Mouse (Mus musculus) limb, embryonic 14.5 days (tissue): Measurements from ENCODE around the gene Ucp2. TPM values are rescaled to one million over a fixed set of nuclear protein-coding genes. Genes with fewer than 3 reads are reported as not detected.

Source experiments
- ATAC-seq: fragments of 200-750 bp; cut with Nextera tagmentation; 2 replicates; pipeline ENCODE4 v1.8.0; 2017; ENCODE audit warnings: low read depth, moderate number of reproducible peaks, moderate TSS enrichment; ENCODE audit not compliant: low FRiP score
- DNase-seq: peaks from one replicate; pipeline ENCODE4 v3.0.0-alpha.2; 2015; ENCODE audit warnings: low spot score
- H3K27ac ChIP-seq: fragments of 300-500 bp; sonication (generic); replicated peaks from 2 replicates; pipeline ENCODE4 v1.5.1; 2014; ENCODE audit warnings: low read depth, mild to moderate bottlenecking, low read length, moderate library complexity, mixed read lengths
- H3K27me3 ChIP-seq: fragments of 300-500 bp; sonication (generic); 2 replicates; pipeline ENCODE4 v1.6.1; 2014; ENCODE audit warnings: low read length, mixed read lengths; ENCODE audit not compliant: control insufficient read depth, insufficient read depth
- H3K36me3 ChIP-seq: fragments of 300-500 bp; sonication (generic); 2 replicates; pipeline ENCODE4 v1.6.1; 2014; ENCODE audit warnings: mild to moderate bottlenecking, low read length, moderate library complexity, mixed read lengths; ENCODE audit not compliant: control insufficient read depth, insufficient read depth
- H3K4me1 ChIP-seq: fragments of 300-500 bp; sonication (generic); 2 replicates; pipeline ENCODE4 v1.6.1; 2014; ENCODE audit warnings: antibody characterized with exemption, low read length, mixed read lengths; ENCODE audit not compliant: control insufficient read depth, insufficient read depth
- H3K4me2 ChIP-seq: fragments of 300-500 bp; sonication (generic); replicated peaks from 2 replicates; pipeline ENCODE4 v1.6.1; 2014; ENCODE audit warnings: low read depth, mild to moderate bottlenecking, low read length, moderate library complexity; ENCODE audit not compliant: severe bottlenecking
- H3K4me3 ChIP-seq: fragments of 300-500 bp; sonication (generic); replicated peaks from 2 replicates; pipeline ENCODE4 v1.5.1; 2014; ENCODE audit warnings: low read length
- H3K9ac ChIP-seq: fragments of 300-500 bp; sonication (generic); 2 replicates; pipeline ENCODE4 v1.6.1; 2014; ENCODE audit warnings: mild to moderate bottlenecking, low read depth, low read length, moderate library complexity; ENCODE audit not compliant: severe bottlenecking
- H3K9me3 ChIP-seq: fragments of 300-500 bp; sonication (generic); 2 replicates; pipeline ENCODE4 v1.6.1; 2016; ENCODE audit warnings: low read length; ENCODE audit not compliant: control insufficient read depth
- POLR2A ChIP-seq: fragments of 200-500 bp; IDR thresholded peaks from 2 replicates; pipeline ENCODE4 v1.8.0; 2012; ENCODE audit warnings: inconsistent platforms, mild to moderate bottlenecking, moderate library complexity, borderline replicate concordance; ENCODE audit not compliant: insufficient read depth, insufficient read length; ENCODE audit errors: extremely low read depth
- WGBS: fragments of 180-500 bp; shearing (Covaris S2); extraction: QIAGEN DNeasy Blood & Tissue Kit; methylation state at CpG from one replicate; pipeline ENCODE4 v1.1.7; 2014; 5-methylcytosine and 5-hydroxymethylcytosine counted together
- polyA plus RNA-seq, 2 experiments: library from polyadenylated mRNA; depleted of rRNA in 1 of 2; stranded (reverse) in 1 of 2; unstranded in 1 of 2; fragments of >200 nt; fragmentation: Nextera tagmentation in 1 of 2; extraction: Ambion mirVana in 1 of 2; gene quantifications; 2 replicates each; pipeline versions ENCODE4 v1.2.1 to v1.2.3; 2012 to 2014

The Ucp2 gene
- polyA plus RNA-seq, 2 experiments, result 104 to 152 TPM

DNA sequence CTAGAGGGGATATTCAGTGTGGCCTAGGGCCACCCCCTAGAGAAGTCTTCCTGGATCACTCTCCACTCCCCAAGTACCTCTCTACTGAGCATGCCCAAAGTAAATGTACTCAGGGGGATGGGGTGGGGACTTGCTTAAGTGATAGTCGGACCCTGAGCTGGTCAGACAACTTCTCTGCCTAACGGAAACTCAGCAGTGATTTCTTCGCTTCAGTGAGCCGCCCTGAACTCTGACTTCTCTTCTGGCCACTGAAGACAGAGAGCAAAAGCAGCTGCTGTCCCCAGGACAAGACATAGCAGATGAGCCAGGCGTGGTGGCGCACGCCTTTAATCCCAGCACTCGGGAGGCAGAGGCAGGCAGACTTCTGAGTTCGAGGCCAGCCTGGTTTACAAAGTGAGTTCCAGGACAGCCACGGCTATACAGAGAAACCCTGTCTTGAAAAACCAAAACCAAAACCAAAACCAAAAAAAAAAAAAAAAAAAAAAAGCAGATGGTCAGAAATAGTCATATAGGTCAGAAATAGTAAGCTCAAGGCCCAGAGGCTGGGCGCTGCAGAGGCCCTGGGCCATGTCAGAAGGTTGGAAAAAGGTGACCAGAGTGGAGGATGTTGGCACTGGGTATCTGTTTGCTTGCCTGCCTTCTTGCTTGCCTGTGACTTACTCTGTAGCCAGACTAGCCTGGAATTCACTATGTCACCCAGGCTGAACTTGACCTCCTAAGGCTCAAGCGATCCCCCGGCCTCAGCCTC, 11.8 kb downstream of the Ucp2 start:
- Histone ChIP-seq H3K36me3 (no peaks in the 10 kb centered on the region), H3K9ac (no peak overlapping the region), H3K27ac (no peak overlapping the region), H3K4me2 (no peak overlapping the region), H3K4me1 (no peaks in the 10 kb centered on the region), H3K27me3 (no peaks in the 10 kb centered on the region), H3K4me3 (no peak overlapping the region), H3K9me3 (no peaks in the 10 kb centered on the region)
- TF ChIP-seq POLR2A, result no peak
- DNase-seq (no peak), ATAC-seq (no peak)
- 78% methylated on average over 13 of the region's 13 CpGs for WGBS

DNA sequence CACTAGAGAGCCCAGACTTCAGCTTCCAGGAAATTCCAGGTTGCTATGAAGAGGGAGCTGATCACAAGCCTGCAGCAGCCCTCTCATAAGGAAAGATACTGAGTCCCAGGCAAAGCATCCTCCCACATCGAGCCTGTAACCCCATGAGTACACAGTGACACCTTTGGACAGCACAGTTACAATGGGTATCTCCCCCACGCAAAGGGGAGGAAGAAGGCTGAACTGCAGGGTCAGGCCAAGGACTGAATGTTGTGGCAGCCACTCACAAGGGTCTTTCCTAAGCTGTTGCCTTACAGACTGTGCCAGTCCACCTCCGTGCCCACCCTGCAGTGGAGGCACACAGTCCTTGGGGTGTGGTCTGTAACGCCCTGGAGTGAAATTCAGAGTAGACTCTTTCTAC, 13.4 kb downstream of the Ucp2 start:
- Histone ChIP-seq H3K4me3 (no peak overlapping the region), H3K4me2 (no peak overlapping the region), H3K27me3 (no peaks in the 10 kb centered on the region), H3K27ac (no peak overlapping the region), H3K9me3 (no peaks in the 10 kb centered on the region), H3K9ac (no peak overlapping the region), H3K36me3 (no peaks in the 10 kb centered on the region), H3K4me1 (no peaks in the 10 kb centered on the region)
- WGBS, result 65% methylated on average over 4 of the region's 4 CpGs
- TF ChIP-seq POLR2A, result no peak
- DNase-seq (no peak), ATAC-seq (no peak)

DNA sequence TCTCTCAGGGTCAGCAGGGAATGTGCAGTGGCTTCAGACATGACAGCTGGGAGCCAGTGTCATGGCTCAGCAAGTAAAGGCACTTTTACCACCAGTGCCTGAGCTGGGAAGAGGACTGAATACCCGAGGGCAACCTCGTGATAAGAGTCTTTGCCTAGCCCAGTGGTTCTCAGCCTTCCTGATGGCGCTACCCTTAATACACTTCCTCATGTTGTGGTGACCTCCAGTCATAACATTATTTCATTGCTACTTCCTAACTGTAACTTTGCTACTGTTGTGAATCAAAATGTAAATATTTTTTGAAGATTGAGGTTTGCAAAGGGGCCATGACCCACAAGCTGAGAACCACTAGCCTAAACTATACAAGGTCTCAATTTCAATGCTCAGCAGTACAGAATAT, 15.5 kb downstream of the Ucp2 start:
- no peaks in the 10 kb centered on the region for H3K27me3 ChIP-seq
- DNase-seq (no peak), ATAC-seq (no peak)
- no peaks in the 10 kb centered on the region for H3K9me3 ChIP-seq
- no peak for TF ChIP-seq POLR2A
- no peak overlapping the region for H3K4me3 ChIP-seq
- H3K4me1 ChIP-seq, result no peaks in the 10 kb centered on the region
- 42% methylated on average over 3 of the region's 3 CpGs for WGBS
- H3K36me3 ChIP-seq, result no peaks in the 10 kb centered on the region
- no peak overlapping the region for H3K4me2 ChIP-seq
- no peak overlapping the region for H3K27ac ChIP-seq
- H3K9ac ChIP-seq, result no peak overlapping the region

DNA sequence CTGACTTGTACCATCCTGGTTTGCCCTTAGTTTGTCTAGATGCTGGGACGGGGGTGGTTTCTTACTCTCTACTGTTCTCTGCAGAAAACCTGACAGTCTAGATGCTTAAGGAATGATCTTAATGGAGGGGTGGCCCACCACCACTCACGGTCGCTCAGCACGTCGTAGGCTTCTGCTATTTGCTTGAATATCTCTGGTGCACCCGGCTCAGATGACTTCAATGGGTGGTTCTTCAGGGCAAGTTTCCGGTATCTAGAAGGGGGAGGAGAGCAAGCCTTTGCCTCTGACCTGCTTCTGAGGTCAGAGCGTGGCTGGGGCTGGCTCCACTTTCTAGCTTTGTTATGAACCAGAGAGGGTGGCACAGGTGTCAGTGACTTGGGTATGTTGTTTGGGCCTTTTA, 18.5 kb downstream of the Ucp2 start:
- no peaks in the 10 kb centered on the region for H3K4me1 ChIP-seq
- no peak overlapping the region for H3K4me2 ChIP-seq
- H3K9me3 ChIP-seq, result no peaks in the 10 kb centered on the region
- H3K9ac ChIP-seq, result no peak overlapping the region
- ATAC-seq, result no peak
- no peak for DNase-seq
- no peak overlapping the region for H3K27ac ChIP-seq
- no peaks in the 10 kb centered on the region for H3K27me3 ChIP-seq
- 68% methylated on average over 8 of the region's 8 CpGs for WGBS
- TF ChIP-seq POLR2A, result no peak
- no peaks in the 10 kb centered on the region for H3K36me3 ChIP-seq
- H3K4me3 ChIP-seq, result no peak overlapping the region

DNA sequence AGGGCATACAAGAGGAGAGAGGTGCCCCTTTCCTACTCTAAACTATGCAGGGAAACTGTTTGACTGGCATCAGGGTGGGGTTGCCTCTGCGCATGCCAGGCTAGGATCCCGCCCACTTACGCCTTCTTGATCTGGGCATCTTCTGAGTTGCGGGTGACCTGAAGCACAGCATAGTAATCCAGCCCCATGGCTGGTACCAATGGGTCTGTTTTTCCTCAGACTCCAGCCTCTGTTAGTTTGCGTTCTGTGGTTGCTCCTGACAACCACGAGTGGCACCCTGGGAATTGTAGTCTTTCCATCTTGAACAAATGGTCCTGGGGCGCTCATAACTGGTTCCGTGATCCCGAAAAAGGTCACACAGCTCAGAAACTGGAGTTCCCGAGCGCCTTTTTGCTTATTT, 21.4 kb downstream of the Ucp2 start, which contains the start of gene Dnajb13:
Dnajb13 (minus strand) TSS at position 388 of the 400 bp plus-strand sequence.
- DNase-seq (no peak), ATAC-seq (no peak)
- H3K9me3 ChIP-seq, result no peaks in the 10 kb centered on the region
- no peaks in the 10 kb centered on the region for H3K36me3 ChIP-seq
- H3K4me2 ChIP-seq, result no peak within 1 kb of the TSS
- H3K4me3 ChIP-seq, result no peak within 1 kb of the TSS
- 49% methylated on average over 11 of the region's 11 CpGs for WGBS
- no peaks in the 10 kb centered on the region for H3K27me3 ChIP-seq
- H3K4me1 ChIP-seq, result no peaks in the 10 kb centered on the region
- no peak within 1 kb of the TSS for H3K27ac ChIP-seq
- TF ChIP-seq POLR2A, result no peak
- no peak within 1 kb of the TSS for H3K9ac ChIP-seq
